Mouse (Mus musculus): ENCODE data around the gene Hs3st6.

Gene Hs3st6

GRCm38 (mm10) chr17:24729067-24729466 is 23.7 kb upstream of the Hs3st6 start:
- DNase-seq = no peak

DNA sequence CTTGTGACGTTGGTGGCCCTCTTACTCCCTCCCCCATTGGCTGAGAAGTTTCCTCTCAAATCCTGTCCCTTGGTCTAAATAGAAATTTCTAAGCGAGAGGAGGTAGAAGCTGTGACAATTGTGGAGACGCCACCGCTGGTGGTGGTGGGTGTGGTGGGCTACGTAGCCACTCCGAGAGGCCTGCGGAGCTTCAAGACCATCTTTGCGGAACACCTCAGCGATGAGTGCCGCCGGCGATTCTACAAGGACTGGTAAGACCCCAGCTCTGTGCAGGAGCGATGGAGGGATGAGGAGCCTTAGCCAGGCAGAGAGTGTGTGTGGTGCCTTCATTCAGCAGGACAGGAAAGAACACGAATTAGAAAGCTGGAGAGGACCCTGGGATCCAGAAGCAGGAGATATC is 22.0 kb upstream of the Hs3st6 start:
- DNase-seq = no peak

DNA sequence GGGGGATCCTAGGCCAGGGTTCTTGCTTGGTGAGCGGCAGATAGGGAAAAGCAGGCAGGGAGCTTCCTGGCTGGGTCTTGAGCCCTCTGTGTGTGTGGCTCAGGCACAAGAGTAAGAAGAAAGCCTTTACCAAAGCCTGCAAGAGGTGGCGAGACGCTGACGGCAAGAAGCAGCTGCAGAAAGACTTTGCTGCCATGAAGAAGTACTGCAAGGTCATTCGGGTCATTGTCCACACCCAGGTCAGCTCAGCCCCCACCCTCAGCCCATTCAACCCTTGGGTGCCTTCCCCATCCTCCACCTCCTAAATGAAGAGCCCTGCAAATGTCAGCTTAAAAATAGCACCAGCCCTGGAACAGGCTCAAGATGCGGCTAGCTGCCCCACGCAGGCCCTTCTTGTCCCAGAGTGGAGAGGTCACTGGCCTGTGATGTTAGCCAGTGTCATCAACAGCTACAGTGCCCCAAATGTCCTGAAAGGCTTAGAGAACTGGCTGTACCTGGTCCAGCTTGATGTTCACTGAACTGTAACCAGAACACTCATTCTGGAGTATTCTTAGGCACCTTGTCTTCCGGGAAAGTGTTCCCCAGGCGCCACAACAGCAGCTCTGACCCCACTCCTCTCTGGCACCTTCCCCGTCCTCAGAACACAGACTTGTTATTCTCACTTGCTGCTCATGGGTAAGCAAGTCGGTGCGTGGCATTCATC is 20.4 kb upstream of the Hs3st6 start:
- DNase-seq = no peak

- no peak for DNase-seq
Measured at GRCm38 (mm10) chr17:24733434-24734050, 19.2 kb upstream of the Hs3st6 start.

GRCm38 (mm10) chr17:24734513-24734912 is 18.3 kb upstream of the Hs3st6 start:
- no peak for DNase-seq

DNA sequence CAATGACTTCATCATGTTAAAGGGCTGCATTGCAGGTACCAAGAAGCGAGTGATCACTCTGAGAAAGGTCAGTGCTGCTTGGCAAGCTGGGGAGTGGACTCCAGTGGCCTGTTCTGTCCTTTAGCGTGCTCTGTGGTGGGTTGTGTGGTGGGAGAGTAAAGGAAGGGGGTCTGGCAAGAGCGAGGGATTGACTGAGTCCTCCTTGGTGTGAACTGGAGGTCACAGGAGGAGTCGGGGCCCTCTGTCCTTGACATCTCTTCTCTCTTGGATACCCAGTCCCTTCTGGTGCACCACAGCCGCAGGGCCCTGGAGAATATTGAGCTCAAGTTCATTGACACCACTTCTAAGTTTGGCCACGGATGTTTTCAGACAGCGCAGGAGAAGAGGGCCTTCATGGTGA is 17.3 kb upstream of the Hs3st6 start:
- DNase-seq = no peak

- DNase-seq = peak; percentile 97
Measured at GRCm38 (mm10) chr17:24736330-24737051, 16.3 kb upstream of the Hs3st6 start, which contains the start of gene Msrb1. Gene Msrb1 (plus strand): TSS chr17:24736642.

DNA sequence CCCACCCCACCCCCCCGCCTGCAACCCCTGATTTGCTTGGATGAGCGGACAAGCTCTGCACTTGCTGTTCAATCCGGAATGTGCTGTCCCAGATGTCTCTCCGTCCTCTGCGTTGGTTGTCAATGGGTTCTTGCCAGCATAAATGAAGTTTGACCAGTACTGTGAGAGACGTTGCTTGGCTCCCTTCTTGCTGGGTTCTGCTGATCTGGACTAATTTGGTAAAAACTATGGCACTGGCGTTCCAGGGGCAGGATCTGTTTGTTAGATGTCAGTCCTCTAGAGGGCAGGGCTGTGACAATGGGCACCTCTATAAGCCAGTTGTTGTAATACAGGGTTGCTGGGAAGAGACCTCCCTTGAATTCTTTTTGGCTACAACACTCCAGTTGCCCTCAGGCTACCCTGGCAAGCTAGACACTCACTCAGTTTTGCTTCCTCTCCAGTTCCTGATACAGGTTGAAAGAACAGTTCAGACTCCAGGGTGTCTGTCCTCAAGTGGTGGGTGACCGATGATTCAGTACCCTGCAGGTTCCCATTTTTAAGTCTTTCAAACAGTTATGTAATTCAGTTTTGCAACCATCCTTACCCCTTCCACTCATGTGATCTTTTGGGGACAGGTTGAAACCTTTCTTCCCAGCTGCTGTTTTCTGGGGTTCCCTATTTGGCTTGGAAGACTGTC is 15.5 kb upstream of the Hs3st6 start:
- no peak for DNase-seq

DNA sequence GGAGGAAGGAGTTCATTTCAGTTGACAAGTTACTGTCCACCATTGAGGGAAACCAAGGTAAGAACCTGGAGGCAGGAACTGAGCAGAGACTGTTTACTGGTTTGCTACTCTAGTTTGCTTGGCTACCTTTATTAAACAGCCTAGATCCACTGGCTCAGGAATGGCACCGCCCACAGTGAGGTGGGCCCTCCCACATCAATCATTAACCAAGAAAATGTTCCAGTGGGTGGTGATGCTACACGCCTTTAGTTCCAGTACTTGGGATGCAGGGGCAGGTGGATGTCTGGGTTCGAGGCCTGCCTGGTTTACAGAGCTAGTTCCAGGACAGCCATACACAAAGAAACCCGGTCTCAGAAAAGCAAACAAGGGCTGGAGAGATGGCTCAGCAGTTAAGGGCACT is 14.6 kb upstream of the Hs3st6 start:
- DNase-seq = no peak

DNA sequence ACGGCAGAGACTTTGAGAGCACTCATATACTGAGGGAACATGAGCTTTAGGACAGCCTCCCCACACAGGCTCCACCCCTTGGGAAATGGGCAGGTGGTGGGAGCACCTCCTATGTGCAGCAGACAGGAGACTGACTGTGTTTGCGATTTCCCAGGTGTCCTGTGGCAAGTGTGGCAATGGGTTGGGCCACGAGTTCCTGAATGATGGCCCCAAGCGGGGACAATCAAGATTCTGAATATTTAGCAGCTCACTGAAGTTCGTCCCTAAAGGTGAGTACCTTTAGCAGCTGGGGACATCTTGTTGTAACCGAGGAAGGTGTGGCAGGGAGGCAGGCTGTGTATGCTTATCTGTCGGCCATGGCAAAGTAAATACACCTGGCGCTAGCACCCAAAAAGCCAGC is 12.9 kb upstream of the Hs3st6 start:
- DNase-seq = no peak

DNA sequence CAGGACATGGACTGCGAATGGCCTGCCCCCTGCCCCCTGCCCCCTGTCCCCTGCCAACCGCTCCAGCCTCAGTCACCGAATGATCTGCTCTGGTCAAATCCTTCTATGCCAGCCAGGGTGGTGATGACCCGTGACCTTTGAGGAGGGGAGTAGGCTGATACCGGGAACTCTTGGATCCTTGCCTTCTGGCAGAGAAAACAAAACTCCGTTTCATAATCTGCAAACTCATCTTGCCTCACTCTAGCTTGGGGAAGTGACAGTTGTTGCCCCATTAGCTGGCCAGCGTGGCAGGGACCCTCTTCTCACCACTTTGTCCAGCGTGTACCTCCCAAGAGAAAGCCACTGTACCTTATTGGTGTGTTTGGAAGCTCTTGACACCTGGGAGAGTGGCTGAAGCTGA is 10.5 kb upstream of the Hs3st6 start:
- DNase-seq = peak; percentile 48

DNA sequence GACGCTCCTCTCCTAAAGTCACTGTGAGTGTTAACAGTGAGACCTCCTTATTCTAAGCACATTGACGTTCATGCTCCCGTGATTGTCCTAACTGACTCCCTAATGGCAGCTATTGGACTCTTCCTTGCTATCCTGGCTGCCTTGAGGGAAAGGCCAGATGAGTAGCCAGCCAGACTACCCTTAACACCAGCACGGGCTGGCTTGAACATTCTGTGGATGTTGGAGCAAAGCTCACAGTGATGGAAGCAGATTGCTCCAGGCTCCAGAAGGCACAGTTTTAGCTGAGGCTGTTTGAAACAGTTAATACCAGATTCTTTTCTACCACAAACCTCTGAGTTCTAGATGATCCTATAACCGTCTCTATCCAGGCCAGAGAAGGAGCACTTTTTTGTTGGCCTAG is 8.9 kb upstream of the Hs3st6 start:
- no peak for DNase-seq

DNA sequence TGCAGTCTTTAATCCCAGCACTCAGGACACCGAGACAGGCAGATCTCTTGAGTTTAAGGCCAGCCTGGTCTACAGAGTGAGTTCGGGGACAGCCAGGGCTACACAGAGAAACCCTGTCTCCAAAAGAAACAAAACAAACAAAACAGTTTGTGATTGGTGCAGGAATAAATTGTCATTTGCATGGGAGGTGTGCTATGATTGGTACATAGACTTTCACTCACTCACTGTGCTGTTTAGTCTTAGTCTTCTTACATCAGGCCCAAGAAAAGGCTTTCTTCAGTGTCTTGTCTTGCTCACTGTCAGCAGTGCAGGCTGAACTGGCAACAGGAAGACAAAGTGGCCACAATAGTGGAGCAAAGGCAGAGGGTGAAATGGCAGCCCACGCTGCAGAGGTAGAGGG is 8.4 kb upstream of the Hs3st6 start:
- DNase-seq = no peak

- peak; percentile 84 for DNase-seq
Measured at GRCm38 (mm10) chr17:24745526-24746497, 7.0 kb upstream of the Hs3st6 start.

DNA sequence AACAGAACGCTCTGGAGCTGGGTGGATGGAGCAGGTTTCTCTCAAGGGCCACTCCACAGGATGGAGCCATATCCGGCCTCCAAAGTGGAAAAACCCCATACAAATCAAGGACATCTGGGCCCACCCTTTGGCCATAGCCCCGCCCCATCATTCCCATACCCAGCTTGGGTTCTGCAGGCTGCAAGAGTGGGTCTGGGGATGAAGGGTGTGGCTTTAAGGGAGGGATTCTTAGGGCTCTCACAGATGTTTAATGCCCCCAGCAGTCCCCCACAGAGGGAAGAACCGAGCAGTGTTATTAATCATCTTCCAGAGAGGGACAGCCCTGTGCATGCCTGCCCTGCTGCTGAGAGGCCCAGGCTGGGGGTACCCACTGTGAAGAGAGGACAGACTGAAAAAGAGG is 5.8 kb upstream of the Hs3st6 start:
- DNase-seq = no peak

DNA sequence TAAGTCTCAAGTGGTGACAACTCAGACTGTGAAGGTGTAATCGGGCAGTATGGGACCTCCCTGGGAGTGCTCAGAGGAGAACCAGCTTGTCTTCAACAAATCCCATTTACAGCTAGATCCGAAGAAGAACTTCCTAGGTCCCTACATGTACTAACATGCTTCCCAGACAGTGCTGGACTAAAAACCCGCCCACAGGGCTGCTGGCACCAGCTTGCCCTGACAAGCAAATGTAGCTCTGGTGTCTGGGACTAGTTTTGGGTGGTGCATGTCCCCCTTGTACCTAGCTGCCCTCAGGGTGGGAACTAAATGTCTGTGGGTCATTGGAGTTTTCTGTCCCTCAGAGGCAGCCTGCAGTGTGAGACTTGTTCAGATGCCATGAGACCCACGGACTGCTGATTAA is 1.3 kb upstream of the Hs3st6 start:
- DNase-seq = no peak

- DNase-seq = no peak
Measured at GRCm38 (mm10) chr17:24757394-24757793, 4.6 kb downstream of the Hs3st6 start.

- no peak for DNase-seq
Measured at GRCm38 (mm10) chr17:24761121-24761520, 8.3 kb downstream of the Hs3st6 start.

DNA sequence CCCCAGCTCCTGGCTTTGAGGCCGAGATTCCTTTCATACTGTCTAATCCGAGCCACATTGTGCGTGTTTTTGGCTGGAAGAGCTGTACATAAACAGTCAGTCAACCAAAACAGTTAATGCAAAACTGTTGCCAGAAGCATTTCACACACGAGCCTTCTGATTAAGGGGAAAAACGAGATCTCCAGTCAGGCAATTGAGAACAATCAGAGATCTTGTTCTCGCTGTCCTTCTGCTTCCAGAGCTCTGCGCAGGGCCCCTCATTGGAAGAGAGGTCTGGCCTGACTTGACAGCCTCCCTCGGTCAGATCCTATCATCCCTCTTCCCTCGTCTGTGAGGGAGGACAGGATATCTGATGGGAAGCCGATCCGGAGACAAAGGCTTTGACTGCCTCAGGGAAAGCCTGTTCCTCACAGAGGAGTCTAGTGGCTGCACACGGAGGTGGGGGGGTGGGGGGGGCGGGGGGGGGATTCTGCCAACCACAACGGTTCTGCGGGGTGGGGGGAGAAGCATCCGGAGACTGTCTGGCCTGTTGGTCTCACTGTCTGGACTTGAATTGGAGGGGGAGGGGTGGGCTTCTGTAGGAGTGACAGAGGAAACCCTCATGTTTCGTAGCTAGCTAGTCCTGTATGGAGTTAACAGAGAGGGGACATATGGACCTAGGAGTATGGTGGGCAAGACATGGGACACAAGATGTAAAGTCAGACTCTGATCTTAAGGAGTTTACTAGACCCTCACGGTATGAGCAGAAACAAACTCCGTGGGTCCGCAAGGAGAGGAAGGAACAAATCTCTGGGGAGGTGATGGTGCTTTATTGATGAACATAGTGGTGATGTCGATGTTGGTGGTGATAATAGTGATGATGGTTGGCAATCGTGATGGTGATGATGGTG is 12.5 kb downstream of the Hs3st6 start:
- no peak for DNase-seq

DNA sequence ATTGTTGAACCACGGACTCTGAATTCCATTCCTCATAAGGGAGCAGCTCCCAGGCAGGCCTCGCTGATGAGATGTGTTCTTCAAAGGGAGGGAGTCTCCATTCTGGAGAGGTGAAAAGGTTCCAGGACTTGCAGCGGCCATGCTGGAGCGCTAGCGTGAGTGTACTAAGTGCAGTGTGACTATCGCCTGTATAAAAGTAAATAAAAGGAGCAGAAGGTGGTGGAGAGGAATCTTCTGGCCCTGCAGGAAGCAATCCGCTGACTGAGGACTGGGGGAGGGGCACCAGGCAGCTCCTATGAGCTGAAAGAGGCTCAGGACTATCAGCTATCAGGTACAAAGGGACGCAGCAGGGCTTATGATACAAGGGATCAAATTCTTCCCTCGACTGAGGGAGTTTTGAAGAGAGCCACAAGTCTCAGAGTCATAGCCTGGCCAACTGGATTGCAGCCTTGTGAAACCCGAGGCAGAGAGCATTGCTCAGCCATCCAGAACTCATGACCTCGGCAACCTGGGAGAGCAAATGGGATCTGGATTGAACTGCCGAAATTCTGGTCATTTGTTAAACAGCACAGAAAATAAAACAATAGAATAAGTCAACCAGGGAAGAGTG is 13.6 kb downstream of the Hs3st6 start:
- no peak for DNase-seq

GRCm38 (mm10) chr17:24769146-24769545 is 16.4 kb downstream of the Hs3st6 start:
- DNase-seq = no peak
